Mouse (Mus musculus): ENCODE measurements around the gene Fam19a4.

DNA sequence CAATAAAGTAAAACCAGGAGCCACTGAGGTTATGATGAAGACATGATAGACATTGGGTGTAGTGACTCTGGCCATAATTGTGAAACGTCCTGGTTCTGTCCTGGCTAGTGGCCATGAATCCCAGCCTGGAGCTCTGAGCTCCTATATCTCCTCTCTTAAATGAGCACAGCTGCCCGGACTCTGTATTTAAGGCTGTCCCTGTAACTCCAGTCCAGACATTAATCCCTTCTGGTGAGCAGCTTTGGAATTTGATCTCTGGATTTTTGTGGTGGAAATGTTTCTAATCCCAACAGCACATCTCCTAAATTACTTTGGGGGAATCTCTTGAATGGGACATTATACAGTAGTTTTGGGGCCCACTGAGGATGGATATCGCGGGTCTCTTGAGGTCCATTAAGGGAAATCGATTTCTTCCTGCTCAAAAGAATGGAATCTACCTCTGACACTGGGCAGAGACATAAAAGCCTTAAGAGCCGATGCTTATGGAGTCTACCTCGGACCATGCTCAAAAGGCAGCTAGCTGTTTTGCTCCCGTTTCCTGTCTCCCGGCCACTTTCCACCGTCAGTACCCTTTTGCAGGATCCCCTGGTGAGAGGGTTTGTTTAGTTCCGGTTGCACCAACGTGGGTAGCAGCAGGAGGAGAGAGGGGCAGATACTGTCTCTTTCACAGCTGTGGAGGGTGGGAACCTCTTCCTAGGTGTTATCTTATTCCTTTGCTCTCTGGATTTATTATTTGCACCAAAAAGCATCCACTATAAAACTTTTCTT lies 41.2 kb upstream of the Fam19a4 start:
- no peak for TF ChIP-seq ZNF384 (IDR thresholded peaks at IDR 0.05; ENCODE audit: low read depth, low read length)
- TF ChIP-seq ZC3H11A (IDR thresholded peaks at IDR 0.05; ENCODE audit: borderline replicate concordance, low read depth, low read length) = no peak
- TF ChIP-seq MAFK (IDR thresholded peaks at IDR 0.05; ENCODE audit: insufficient read depth, low read depth, low read length) = no peak
- no peak for TF ChIP-seq CHD2 (IDR thresholded peaks at IDR 0.05; ENCODE audit: low read depth, low read length)

Data from ES-E14 (cell line).